Mouse (Mus musculus): ENCODE data around the gene Cybb.
"Not testable (repeated sequence)": the region's sequence is repeated elsewhere in the genome, so short reads cannot be mapped to it uniquely, and the experiment has no call there.

The Cybb gene

GRCm38 (mm10) chrX:9487671-9488070 lies at the start of gene Cybb:
Cybb (minus strand) TSS chrX:9487771.
- DNase-seq (ENCODE audit: inconsistent age in 2 of 2, low spot score in 1 of 2) = no peak

GRCm38 (mm10) chrX:9536881-9537280 lies 49.3 kb upstream of the Cybb start:
- DNase-seq (ENCODE audit: inconsistent age in 2 of 2, low spot score in 1 of 2) = no peak

GRCm38 (mm10) chrX:9519969-9520368 lies 32.4 kb upstream of the Cybb start:
- DNase-seq (ENCODE audit: inconsistent age in 2 of 2, low spot score in 1 of 2) = peak; percentile 32 to 33

GRCm38 (mm10) chrX:9517531-9517930 lies 30.0 kb upstream of the Cybb start:
- not testable (repeated sequence) for DNase-seq (ENCODE audit: inconsistent age in 2 of 2, low spot score in 1 of 2)

GRCm38 (mm10) chrX:9475036-9475435 lies 12.5 kb downstream of the Cybb start:
- not testable (repeated sequence) for DNase-seq (ENCODE audit: inconsistent age in 2 of 2, low spot score in 1 of 2)

GRCm38 (mm10) chrX:9474440-9474839 lies 13.1 kb downstream of the Cybb start:
- DNase-seq (ENCODE audit: inconsistent age in 2 of 2, low spot score in 1 of 2) = no peak

- no peak for DNase-seq (ENCODE audit: inconsistent age in 2 of 2, low spot score in 1 of 2)
Observed at GRCm38 (mm10) chrX:9473768-9474167, 13.8 kb downstream of the Cybb start.

GRCm38 (mm10) chrX:9470811-9471388 lies 16.7 kb downstream of the Cybb start:
- DNase-seq (ENCODE audit: inconsistent age in 2 of 2, low spot score in 1 of 2) = no peak

GRCm38 (mm10) chrX:9469100-9469499 lies 18.5 kb downstream of the Cybb start:
- no peak for DNase-seq (ENCODE audit: inconsistent age in 2 of 2, low spot score in 1 of 2)

GRCm38 (mm10) chrX:9467020-9467419 lies 20.6 kb downstream of the Cybb start:
- no peak for DNase-seq (ENCODE audit: inconsistent age in 2 of 2, low spot score in 1 of 2)

- no peak for DNase-seq (ENCODE audit: inconsistent age in 2 of 2, low spot score in 1 of 2)
Observed at GRCm38 (mm10) chrX:9465890-9466289, 21.7 kb downstream of the Cybb start.

- no peak for DNase-seq (ENCODE audit: inconsistent age in 2 of 2, low spot score in 1 of 2)
Observed at GRCm38 (mm10) chrX:9462671-9463070, 24.9 kb downstream of the Cybb start.

- DNase-seq (ENCODE audit: inconsistent age in 2 of 2, low spot score in 1 of 2) = no peak
Observed at GRCm38 (mm10) chrX:9461399-9461798, 26.2 kb downstream of the Cybb start.

- no peak for DNase-seq (ENCODE audit: inconsistent age in 2 of 2, low spot score in 1 of 2)
Observed at GRCm38 (mm10) chrX:9460387-9460930, 27.1 kb downstream of the Cybb start.

GRCm38 (mm10) chrX:9452375-9452774 lies 35.2 kb downstream of the Cybb start:
- no peak for DNase-seq (ENCODE audit: inconsistent age in 2 of 2, low spot score in 1 of 2)

- DNase-seq (ENCODE audit: inconsistent age in 2 of 2, low spot score in 1 of 2) = no peak
Observed at GRCm38 (mm10) chrX:9447284-9447683, 40.3 kb downstream of the Cybb start.

GRCm38 (mm10) chrX:9441102-9441501 lies 46.5 kb downstream of the Cybb start:
- no peak for DNase-seq (ENCODE audit: inconsistent age in 2 of 2, low spot score in 1 of 2)

GRCm38 (mm10) chrX:9440556-9440955 lies 47.0 kb downstream of the Cybb start:
- DNase-seq (ENCODE audit: inconsistent age in 2 of 2, low spot score in 1 of 2) = no peak

- DNase-seq (ENCODE audit: inconsistent age in 2 of 2, low spot score in 1 of 2) = no peak
Observed at GRCm38 (mm10) chrX:9439257-9439656, 48.3 kb downstream of the Cybb start.

- no peak for DNase-seq (ENCODE audit: inconsistent age in 2 of 2, low spot score in 1 of 2)
Observed at GRCm38 (mm10) chrX:9413889-9414288, 73.7 kb downstream of the Cybb start.
